Mouse (Mus musculus): ENCODE results near the gene Fam221b.

DNA sequence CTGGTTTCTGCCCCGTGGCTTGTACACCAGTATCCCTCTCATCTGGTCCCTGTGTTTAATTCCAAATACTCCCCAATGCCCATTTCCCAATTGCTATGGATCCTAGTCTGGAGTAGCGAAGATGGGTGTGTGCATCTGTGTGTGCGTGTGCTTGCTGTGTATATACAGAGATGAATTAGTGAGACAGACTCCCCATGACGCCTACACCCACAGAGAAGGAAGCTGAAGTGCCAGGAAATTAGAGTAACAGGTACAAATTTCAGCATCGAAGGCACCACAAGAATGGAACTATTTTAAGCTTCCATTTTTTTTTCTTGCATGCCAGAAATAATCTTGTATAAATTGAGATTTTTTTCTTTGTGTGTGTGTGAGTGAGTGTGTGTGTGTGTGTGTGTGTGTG lies 22.1 kb upstream of the Fam221b start:
- TF ChIP-seq CTCF (IDR thresholded peaks at IDR 0.05; ENCODE audit: control insufficient read depth, insufficient read depth, low read length) (no peak), POLR2A (IDR thresholded peaks at IDR 0.05; ENCODE audit: borderline replicate concordance, control insufficient read depth, low read depth, low read length) (no peak)

All from bone marrow, adult 2 months (tissue).